Mouse (Mus musculus): ENCODE data around the gene Insm2.

The Insm2 gene

GRCm38 (mm10) chr12:55607902-55608301 lies 8.7 kb downstream of the Insm2 start:
- no peak for DNase-seq

DNA sequence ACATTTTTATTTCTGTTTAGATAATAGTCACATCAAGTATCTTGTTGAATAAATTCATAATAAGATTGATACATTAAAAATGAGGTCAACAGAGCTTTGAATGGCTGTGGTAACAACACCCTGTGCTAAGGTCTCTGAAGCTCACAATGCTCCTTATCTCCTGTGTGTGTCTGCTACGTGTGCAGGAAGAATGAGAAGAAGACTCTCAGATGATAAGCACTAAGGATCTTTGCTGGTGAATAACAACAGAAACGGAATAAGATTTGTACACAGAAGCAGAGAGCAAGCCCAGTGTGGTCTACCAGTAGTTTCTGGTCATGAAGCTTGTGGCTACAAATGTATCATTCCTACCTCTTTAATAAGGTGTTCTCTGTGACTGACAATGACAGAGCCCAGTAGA lies 11.6 kb downstream of the Insm2 start:
- DNase-seq: no peak

GRCm38 (mm10) chr12:55620321-55620720 lies 21.1 kb downstream of the Insm2 start:
- no peak for DNase-seq

DNA sequence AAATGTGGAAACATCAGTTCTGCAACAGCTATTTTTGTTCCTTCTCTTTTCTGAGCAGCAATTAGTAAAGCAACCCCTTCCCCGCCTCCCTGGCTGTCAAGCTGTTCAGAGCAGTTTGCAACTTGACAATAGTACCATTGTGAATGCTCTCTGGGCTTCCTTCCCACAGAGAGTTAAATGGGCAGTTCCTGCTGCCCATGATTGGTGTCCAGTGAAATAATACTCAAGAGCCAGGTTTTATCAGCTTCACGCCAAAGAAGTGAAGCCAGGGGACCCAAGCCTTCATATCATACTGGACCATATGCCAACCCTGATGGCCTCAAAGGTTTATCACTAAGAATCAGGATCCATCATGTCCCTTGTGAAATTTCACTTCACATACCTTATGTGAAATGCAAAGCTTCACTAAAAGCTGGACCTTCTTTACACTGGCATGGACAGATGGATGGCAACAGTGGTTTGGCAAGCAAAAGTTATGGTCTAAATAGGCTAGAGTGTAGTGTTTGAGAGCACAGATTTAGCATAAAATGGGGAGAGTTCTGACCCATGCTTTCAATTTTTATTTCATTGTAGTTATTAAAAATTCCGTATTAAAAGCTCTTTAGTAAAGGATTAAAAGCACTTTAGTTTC lies 23.5 kb downstream of the Insm2 start:
- DNase-seq: no peak

DNA sequence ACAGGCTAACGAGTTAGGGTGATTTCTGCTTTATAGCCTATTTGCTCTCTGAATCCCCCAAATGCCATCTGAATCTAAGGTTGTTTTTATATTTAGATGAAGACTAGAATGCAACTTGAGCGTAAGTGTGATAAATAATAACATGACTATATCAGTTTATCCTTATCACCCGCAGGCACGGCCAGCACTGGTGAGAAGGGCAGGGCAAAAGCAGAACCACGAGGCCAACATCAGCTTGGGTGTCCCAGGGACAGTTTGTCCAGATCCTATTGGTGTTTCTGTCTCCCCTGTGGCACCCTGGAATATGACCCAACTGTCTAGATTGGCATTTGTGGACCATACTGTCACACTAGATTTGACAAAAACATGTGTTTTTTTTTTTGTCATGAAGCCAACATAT lies 24.0 kb downstream of the Insm2 start:
- no peak for DNase-seq

GRCm38 (mm10) chr12:55626711-55627110 lies 27.5 kb downstream of the Insm2 start:
- peak; percentile 5 for DNase-seq

DNA sequence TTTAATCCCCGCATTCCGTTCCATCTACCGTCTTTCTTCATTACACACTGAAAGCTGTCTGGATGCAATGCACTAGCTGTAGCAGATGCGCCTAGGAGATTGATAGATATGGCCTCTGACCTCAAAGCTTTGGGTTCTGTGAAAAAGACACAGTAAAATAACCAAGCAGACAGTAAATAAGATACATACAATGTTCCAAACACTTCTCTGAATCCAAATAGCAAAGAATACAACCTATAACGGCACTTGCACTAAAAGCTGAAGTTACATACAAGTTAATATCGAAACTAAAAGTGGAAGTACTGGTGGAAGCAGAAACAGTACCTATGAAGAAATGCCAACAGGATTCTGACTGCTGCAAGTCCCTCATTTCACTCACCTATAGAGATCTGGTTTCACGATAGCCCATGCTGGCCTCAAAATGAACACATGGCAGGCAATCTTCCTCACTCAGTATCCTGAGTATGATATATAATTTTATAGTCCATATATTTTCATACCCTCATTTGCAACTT lies 48.8 kb downstream of the Insm2 start:
- no peak for DNase-seq
